Mouse (Mus musculus) testis, adult 2 months (tissue): ENCODE data around the gene Iqsec1.

Experiments used
- CTCF ChIP-seq: fragments of 200-500 bp; IDR thresholded peaks from 2 replicates; pipeline ENCODE4 v1.5.1; 2012; ENCODE audit warnings: low read depth, mild to moderate bottlenecking, inconsistent platforms, low read length, moderate library complexity; ENCODE audit not compliant: control insufficient read depth, insufficient read depth, insufficient replicate concordance
- POLR2A ChIP-seq: fragments of 200-500 bp; IDR thresholded peaks from 2 replicates; pipeline ENCODE4 v1.6.1; 2012; ENCODE audit warnings: low read depth, mild to moderate bottlenecking, inconsistent platforms, low read length, moderate library complexity; ENCODE audit not compliant: control insufficient read depth

GRCm38 (mm10) chr6:90913771-90914170 is 74.7 kb downstream of the Iqsec1 start:
- TF ChIP-seq CTCF (no peak), POLR2A (no peak)
